Mouse (Mus musculus): ENCODE measurements around the gene Trim13. TPM values are rescaled to one million over a fixed set of nuclear protein-coding genes. Genes with fewer than 3 reads are reported as not detected.

Gene Trim13
- total RNA-seq, 1 experiment from 2014 or later = 22.4 TPM

GRCm38 (mm10) chr14:61611766-61612165 is 13.7 kb downstream of the Trim13 start:
- no peak for ATAC-seq (replicated peaks; ENCODE audit: low read depth, poor library complexity, severe bottlenecking)

GRCm38 (mm10) chr14:61613319-61613718 is 15.3 kb downstream of the Trim13 start:
- ATAC-seq (replicated peaks; ENCODE audit: low read depth, poor library complexity, severe bottlenecking) = no peak

- no peak for ATAC-seq (replicated peaks; ENCODE audit: low read depth, poor library complexity, severe bottlenecking)
These were observed 22.3 kb downstream of the Trim13 start for GRCm38 (mm10) chr14:61620371-61620770.

- no peak for ATAC-seq (replicated peaks; ENCODE audit: low read depth, poor library complexity, severe bottlenecking)
These were observed 37.9 kb downstream of the Trim13 start for GRCm38 (mm10) chr14:61635969-61636368.

- no peak for ATAC-seq (replicated peaks; ENCODE audit: low read depth, poor library complexity, severe bottlenecking)
These were observed 44.6 kb downstream of the Trim13 start for GRCm38 (mm10) chr14:61642668-61643067.

GRCm38 (mm10) chr14:61645547-61645946 is 47.5 kb downstream of the Trim13 start:
- no peak for ATAC-seq (replicated peaks; ENCODE audit: low read depth, poor library complexity, severe bottlenecking)

- no peak for ATAC-seq (replicated peaks; ENCODE audit: low read depth, poor library complexity, severe bottlenecking)
These were observed 49.3 kb downstream of the Trim13 start for GRCm38 (mm10) chr14:61647182-61647880.

GRCm38 (mm10) chr14:61647881-61648684 is 50.0 kb downstream of the Trim13 start:
- ATAC-seq (replicated peaks; ENCODE audit: low read depth, poor library complexity, severe bottlenecking) = peak; percentile 42

- peak; percentile 81 for ATAC-seq (replicated peaks; ENCODE audit: low read depth, poor library complexity, severe bottlenecking)
These were observed 50.8 kb downstream of the Trim13 start for GRCm38 (mm10) chr14:61648685-61649504.

GRCm38 (mm10) chr14:61650291-61650960 is 52.4 kb downstream of the Trim13 start:
- no peak for ATAC-seq (replicated peaks; ENCODE audit: low read depth, poor library complexity, severe bottlenecking)

Other genes with a start within 250 kb of the Trim13 start
- 4.3 and 6.0 TPM in 2 replicates for gene Ebpl, start 237.8 kb upstream of the Trim13 start, total RNA-seq (2017)
- 88.6 and 92.3 TPM in 2 replicates for gene Kpna3, start 158.4 kb upstream of the Trim13 start, total RNA-seq (2017)
- 9.5 and 9.9 TPM in 2 replicates for gene Spryd7, start 41.4 kb upstream of the Trim13 start, total RNA-seq (2017)
- gene Kcnrg, start 9.2 kb downstream of the Trim13 start, total RNA-seq (2017) = 0.19 and 0.87 TPM in 2 replicates

All from common myeloid progenitor, adult 5-6 weeks (primary cell).